Mouse (Mus musculus): ENCODE measurements around the gene Shisa7.
"Not testable (repeated sequence)": the region's sequence is repeated elsewhere in the genome, so short reads cannot be mapped to it uniquely, and the experiment has no call there.

The Shisa7 gene

GRCm38 (mm10) chr7:4844245-4844916 is at the start of gene Shisa7:
TSS of gene Shisa7 (minus strand) at chr7:4844696.
- DNase-seq, result peak; percentile 50

GRCm38 (mm10) chr7:4886680-4887079 is 42.2 kb upstream of the Shisa7 start:
- DNase-seq, result no peak

GRCm38 (mm10) chr7:4879036-4879435 is 34.5 kb upstream of the Shisa7 start:
- not testable (repeated sequence) for DNase-seq

GRCm38 (mm10) chr7:4878186-4878585 is 33.7 kb upstream of the Shisa7 start:
- DNase-seq, result no peak

GRCm38 (mm10) chr7:4877226-4877625 is 32.7 kb upstream of the Shisa7 start:
- no peak for DNase-seq

GRCm38 (mm10) chr7:4876753-4877221 is 32.3 kb upstream of the Shisa7 start, which contains the start of gene Isoc2a:
TSS of gene Isoc2a (plus strand) at chr7:4877153.
- peak; percentile 93 for DNase-seq

- DNase-seq, result no peak
These were observed 25.6 kb upstream of the Shisa7 start, which contains the start of gene Isoc2b for GRCm38 (mm10) chr7:4870133-4870532. TSS of gene Isoc2b (minus strand) at chr7:4870258.

GRCm38 (mm10) chr7:4866631-4867180 is 22.2 kb upstream of the Shisa7 start:
- DNase-seq, result no peak

GRCm38 (mm10) chr7:4865579-4866493 is 21.3 kb upstream of the Shisa7 start:
- DNase-seq, result peak; percentile 97

- no peak for DNase-seq
These were observed 20.6 kb upstream of the Shisa7 start for GRCm38 (mm10) chr7:4865090-4865489.

- DNase-seq, result no peak
These were observed 19.8 kb upstream of the Shisa7 start for GRCm38 (mm10) chr7:4864130-4864845.

GRCm38 (mm10) chr7:4863541-4864080 is 19.1 kb upstream of the Shisa7 start:
- no peak for DNase-seq

- DNase-seq, result no peak
These were observed 18.5 kb upstream of the Shisa7 start for GRCm38 (mm10) chr7:4863041-4863440.

GRCm38 (mm10) chr7:4860926-4861325 is 16.4 kb upstream of the Shisa7 start:
- DNase-seq, result not testable (repeated sequence)

- DNase-seq, result no peak
These were observed 15.0 kb upstream of the Shisa7 start for GRCm38 (mm10) chr7:4859418-4859978.

- no peak for DNase-seq
These were observed 12.8 kb upstream of the Shisa7 start for GRCm38 (mm10) chr7:4857321-4857720.

- DNase-seq, result no peak
These were observed 12.0 kb upstream of the Shisa7 start for GRCm38 (mm10) chr7:4856508-4856907.

GRCm38 (mm10) chr7:4853613-4854012 is 9.1 kb upstream of the Shisa7 start:
- no peak for DNase-seq

GRCm38 (mm10) chr7:4851315-4851688 is 6.8 kb upstream of the Shisa7 start:
- no peak for DNase-seq

GRCm38 (mm10) chr7:4850621-4851314 is 6.3 kb upstream of the Shisa7 start:
- no peak for DNase-seq

GRCm38 (mm10) chr7:4849372-4849771 is 4.9 kb upstream of the Shisa7 start:
- no peak for DNase-seq
